Mouse (Mus musculus): Measurements from ENCODE around the gene Cyp2d26.

Cyp2d26 gene

DNA sequence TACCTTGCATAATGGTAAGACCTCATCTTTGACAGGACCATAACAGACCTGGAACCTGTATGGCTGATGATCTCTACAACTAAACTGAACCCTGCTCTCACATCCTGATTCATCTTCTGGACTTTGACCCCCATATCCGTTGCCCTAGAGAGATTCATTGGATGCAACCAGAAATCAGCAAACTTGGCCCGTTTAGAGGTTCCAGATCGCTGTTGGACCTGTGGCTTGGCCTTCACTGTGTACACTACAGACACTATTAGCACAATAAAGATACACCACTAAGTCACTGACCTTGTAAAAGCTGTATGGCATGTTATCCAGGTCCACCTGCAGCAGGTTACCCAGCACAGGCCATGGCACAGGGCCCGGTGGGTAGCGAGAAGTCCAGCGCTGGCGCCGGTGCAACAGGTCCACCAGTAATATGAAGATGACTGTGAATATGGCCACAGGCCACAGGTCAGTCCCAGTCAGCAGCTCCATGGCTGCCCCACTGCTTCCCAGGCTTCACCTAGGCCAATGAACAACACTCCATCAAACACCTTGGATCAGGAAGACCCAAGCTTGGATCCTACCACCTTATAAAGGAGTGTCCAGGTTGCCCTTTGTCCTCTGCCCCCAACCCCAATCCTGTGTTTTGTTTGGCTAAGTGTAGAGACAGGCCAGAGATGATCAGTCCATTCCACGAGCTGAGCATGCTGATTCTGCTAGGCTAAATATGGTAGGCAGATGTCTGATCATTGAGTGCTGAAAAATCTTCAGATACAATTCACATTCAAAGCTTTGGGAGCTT is 30.3 kb downstream of the Cyp2d26 start, which contains the start of gene Cyp2d40:
TSS of gene Cyp2d40 (minus strand) at position 553 of the 790 bp plus-strand sequence.
- DNase-seq (ENCODE audit: extremely low spot score): no peak

DNA sequence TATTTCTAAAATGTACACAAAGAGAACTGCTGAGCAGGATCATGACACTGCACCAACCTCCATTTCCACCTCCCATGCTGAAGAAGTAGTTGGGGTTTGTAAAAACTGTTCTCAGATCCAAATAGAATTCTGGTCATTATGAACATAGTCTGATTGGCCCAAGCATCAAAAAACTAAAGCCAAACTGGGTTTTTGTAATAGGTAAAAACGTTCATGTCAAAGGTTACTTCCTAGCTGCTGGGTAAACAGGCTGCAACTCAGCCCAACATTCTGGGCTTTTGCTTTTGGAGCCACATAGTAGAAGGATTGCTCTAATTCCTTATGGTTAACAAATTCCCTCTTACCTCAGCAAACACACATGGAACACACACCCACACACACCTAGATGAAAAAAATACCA is 46.0 kb downstream of the Cyp2d26 start:
- DNase-seq (ENCODE audit: extremely low spot score): no peak

DNA sequence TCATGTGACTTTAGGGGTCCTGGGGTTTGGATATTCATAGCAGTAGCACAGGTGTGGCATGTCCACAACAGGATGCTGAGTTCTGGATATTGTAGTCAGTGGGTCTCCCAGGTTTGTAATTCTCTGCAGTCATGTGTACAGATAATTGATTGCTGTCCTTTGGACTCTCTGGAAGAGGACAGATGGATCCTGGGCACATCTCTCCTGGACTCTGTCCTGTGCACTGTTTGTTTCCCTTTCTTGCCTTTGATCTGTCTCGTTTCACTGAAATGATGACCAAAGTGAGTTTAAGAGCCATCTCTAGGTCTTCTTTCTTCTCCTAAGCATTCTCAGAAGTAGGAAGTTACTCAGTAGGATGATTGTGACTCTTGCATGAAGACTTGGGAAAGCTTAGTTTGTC is 46.6 kb downstream of the Cyp2d26 start:
- DNase-seq (ENCODE audit: extremely low spot score): no peak
